Mouse (Mus musculus) limb, embryonic 14.5 days (tissue): ENCODE data around the gene Prune2. TPM values are rescaled to one million over a fixed set of nuclear protein-coding genes. Genes with fewer than 3 reads are reported as not detected.

Experiments
- ATAC-seq: fragments of 200-750 bp; cut with Nextera tagmentation; 2 replicates; pipeline ENCODE4 v1.8.0; 2017; ENCODE audit warnings: low read depth, moderate number of reproducible peaks, moderate TSS enrichment; ENCODE audit not compliant: low FRiP score
- DNase-seq: peaks from one replicate; pipeline ENCODE4 v3.0.0-alpha.2; 2015; ENCODE audit warnings: low spot score
- H3K27ac ChIP-seq: fragments of 300-500 bp; sonication (generic); replicated peaks from 2 replicates; pipeline ENCODE4 v1.5.1; 2014; ENCODE audit warnings: low read depth, mild to moderate bottlenecking, low read length, moderate library complexity, mixed read lengths
- H3K27me3 ChIP-seq: fragments of 300-500 bp; sonication (generic); 2 replicates; pipeline ENCODE4 v1.6.1; 2014; ENCODE audit warnings: low read length, mixed read lengths; ENCODE audit not compliant: control insufficient read depth, insufficient read depth
- H3K36me3 ChIP-seq: fragments of 300-500 bp; sonication (generic); 2 replicates; pipeline ENCODE4 v1.6.1; 2014; ENCODE audit warnings: mild to moderate bottlenecking, low read length, moderate library complexity, mixed read lengths; ENCODE audit not compliant: control insufficient read depth, insufficient read depth
- H3K4me1 ChIP-seq: fragments of 300-500 bp; sonication (generic); 2 replicates; pipeline ENCODE4 v1.6.1; 2014; ENCODE audit warnings: antibody characterized with exemption, low read length, mixed read lengths; ENCODE audit not compliant: control insufficient read depth, insufficient read depth
- H3K4me2 ChIP-seq: fragments of 300-500 bp; sonication (generic); replicated peaks from 2 replicates; pipeline ENCODE4 v1.6.1; 2014; ENCODE audit warnings: low read depth, mild to moderate bottlenecking, low read length, moderate library complexity; ENCODE audit not compliant: severe bottlenecking
- H3K4me3 ChIP-seq: fragments of 300-500 bp; sonication (generic); replicated peaks from 2 replicates; pipeline ENCODE4 v1.5.1; 2014; ENCODE audit warnings: low read length
- H3K9ac ChIP-seq: fragments of 300-500 bp; sonication (generic); 2 replicates; pipeline ENCODE4 v1.6.1; 2014; ENCODE audit warnings: mild to moderate bottlenecking, low read depth, low read length, moderate library complexity; ENCODE audit not compliant: severe bottlenecking
- H3K9me3 ChIP-seq: fragments of 300-500 bp; sonication (generic); 2 replicates; pipeline ENCODE4 v1.6.1; 2016; ENCODE audit warnings: low read length; ENCODE audit not compliant: control insufficient read depth
- POLR2A ChIP-seq: fragments of 200-500 bp; IDR thresholded peaks from 2 replicates; pipeline ENCODE4 v1.8.0; 2012; ENCODE audit warnings: inconsistent platforms, mild to moderate bottlenecking, moderate library complexity, borderline replicate concordance; ENCODE audit not compliant: insufficient read depth, insufficient read length; ENCODE audit errors: extremely low read depth
- WGBS: fragments of 180-500 bp; shearing (Covaris S2); extraction: QIAGEN DNeasy Blood & Tissue Kit; methylation state at CpG from one replicate; pipeline ENCODE4 v1.1.7; 2014; 5-methylcytosine and 5-hydroxymethylcytosine counted together
- polyA plus RNA-seq, 2 experiments: library from polyadenylated mRNA; depleted of rRNA in 1 of 2; stranded (reverse) in 1 of 2; unstranded in 1 of 2; fragments of >200 nt; fragmentation: Nextera tagmentation in 1 of 2; extraction: Ambion mirVana in 1 of 2; gene quantifications; 2 replicates each; pipeline versions ENCODE4 v1.2.1 to v1.2.3; 2012 to 2014

Gene Prune2
- polyA plus RNA-seq, 2 experiments = 2.1 to 2.3 TPM

- no peak for ATAC-seq
These were observed 38.3 kb downstream of the Prune2 start for GRCm38 (mm10) chr19:16994260-16994659.

GRCm38 (mm10) chr19:16997915-16998314 is 42.0 kb downstream of the Prune2 start:
- no peak for DNase-seq
- Histone ChIP-seq H3K27ac (no peak overlapping the region), H3K9me3 (no peaks in the 10 kb centered on the region), H3K4me3 (no peak overlapping the region), H3K36me3 (no peaks in the 10 kb centered on the region), H3K4me1 (0 out of 2 replicates have a peak, but pooled peaks cover 5% of the 10 kb centered on the region), H3K9ac (no peak overlapping the region), H3K27me3 (no peaks in the 10 kb centered on the region), H3K4me2 (no peak overlapping the region)
- TF ChIP-seq POLR2A = no peak
- no peak for ATAC-seq
- WGBS = 38% methylated on average over 7 of the region's 7 CpGs

More at GRCm38 (mm10) chr19:16994260-16994659, 38.3 kb downstream of the Prune2 start:
- Histone ChIP-seq H3K9ac (no peak overlapping the region), H3K9me3 (no peaks in the 10 kb centered on the region), H3K4me3 (no peak overlapping the region), H3K27ac (no peak overlapping the region), H3K4me1 (0 out of 2 replicates have a peak, but pooled peaks cover 5% of the 10 kb centered on the region), H3K4me2 (no peak overlapping the region), H3K36me3 (no peaks in the 10 kb centered on the region), H3K27me3 (no peaks in the 10 kb centered on the region)
- 79% methylated on average over 8 of the region's 8 CpGs for WGBS
- TF ChIP-seq POLR2A = no peak
- DNase-seq = no peak

- no peak overlapping the region for H3K9ac ChIP-seq
- no peaks in the 10 kb centered on the region for H3K36me3 ChIP-seq
- WGBS = 62% methylated on average over 17 of the region's 17 CpGs
- H3K27me3 ChIP-seq = no peaks in the 10 kb centered on the region
- ATAC-seq (no peak), DNase-seq (no peak)
- H3K9me3 ChIP-seq = no peaks in the 10 kb centered on the region
- no peak overlapping the region for H3K27ac ChIP-seq
- H3K4me2 ChIP-seq = no peak overlapping the region
- no peak overlapping the region for H3K4me3 ChIP-seq
- H3K4me1 ChIP-seq = peaks cover 3% of the 10 kb centered on the region; the same call in 1 of the 2 replicates
- TF ChIP-seq POLR2A = no peak
These were observed 50.4 kb downstream of the Prune2 start for GRCm38 (mm10) chr19:17006220-17006907.

GRCm38 (mm10) chr19:17011261-17011995 is 55.5 kb downstream of the Prune2 start:
- no peak for ATAC-seq
- H3K4me2 ChIP-seq = no peak overlapping the region
- no peaks in the 10 kb centered on the region for H3K27me3 ChIP-seq
- H3K27ac ChIP-seq = no peak overlapping the region
- H3K9me3 ChIP-seq = no peaks in the 10 kb centered on the region
- no peak for TF ChIP-seq POLR2A
- peaks cover 5% of the 10 kb centered on the region; the same call in 1 of the 2 replicates for H3K4me1 ChIP-seq
- DNase-seq = peak; percentile 27
- no peak overlapping the region for H3K4me3 ChIP-seq
- H3K36me3 ChIP-seq = no peaks in the 10 kb centered on the region
- no peak overlapping the region for H3K9ac ChIP-seq
- WGBS = 39% methylated on average over 6 of the region's 6 CpGs

GRCm38 (mm10) chr19:17013085-17013484 is 57.2 kb downstream of the Prune2 start:
- no peak for ATAC-seq

More at GRCm38 (mm10) chr19:17013085-17013484, 57.2 kb downstream of the Prune2 start:
- 65% methylated on average over 2 of the region's 2 CpGs for WGBS
- TF ChIP-seq POLR2A = no peak
- Histone ChIP-seq H3K4me2 (no peak overlapping the region), H3K36me3 (no peaks in the 10 kb centered on the region), H3K27ac (no peak overlapping the region), H3K27me3 (no peaks in the 10 kb centered on the region), H3K4me1 (peaks cover 5% of the 10 kb centered on the region; the same call in 1 of the 2 replicates), H3K9ac (no peak overlapping the region), H3K4me3 (no peak overlapping the region), H3K9me3 (no peaks in the 10 kb centered on the region)
- DNase-seq = no peak
